Mouse (Mus musculus): ENCODE results near the gene Eif4g3.
"Not testable (repeated sequence)": the region's sequence is repeated elsewhere in the genome, so short reads cannot be mapped to it uniquely, and the experiment has no call there.

The Eif4g3 gene

GRCm38 (mm10) chr4:138023403-138024100, 30.7 kb downstream of the Eif4g3 start:
- DNase-seq (ENCODE audit: low spot score) = no peak

GRCm38 (mm10) chr4:138029168-138029567, 36.3 kb downstream of the Eif4g3 start:
- DNase-seq (ENCODE audit: low spot score) = no peak

GRCm38 (mm10) chr4:138031828-138032227, 39.0 kb downstream of the Eif4g3 start:
- DNase-seq (ENCODE audit: low spot score) = no peak

- no peak for DNase-seq (ENCODE audit: low spot score)
Observed at GRCm38 (mm10) chr4:138033871-138034270, 41.0 kb downstream of the Eif4g3 start.

- DNase-seq (ENCODE audit: low spot score) = no peak
Observed at GRCm38 (mm10) chr4:138035435-138036120, 42.8 kb downstream of the Eif4g3 start.

GRCm38 (mm10) chr4:138037110-138037509, 44.3 kb downstream of the Eif4g3 start:
- no peak for DNase-seq (ENCODE audit: low spot score)

- DNase-seq (ENCODE audit: low spot score) = no peak
Observed at GRCm38 (mm10) chr4:138037896-138038295, 45.1 kb downstream of the Eif4g3 start.

- no peak for DNase-seq (ENCODE audit: low spot score)
Observed at GRCm38 (mm10) chr4:138038365-138039274, 45.8 kb downstream of the Eif4g3 start.

- no peak for DNase-seq (ENCODE audit: low spot score)
Observed at GRCm38 (mm10) chr4:138039275-138039651, 46.4 kb downstream of the Eif4g3 start.

GRCm38 (mm10) chr4:138040589-138040988, 47.8 kb downstream of the Eif4g3 start:
- DNase-seq (ENCODE audit: low spot score) = no peak

- no peak for DNase-seq (ENCODE audit: low spot score)
Observed at GRCm38 (mm10) chr4:138041566-138042256, 48.9 kb downstream of the Eif4g3 start.

GRCm38 (mm10) chr4:138042257-138042589, 49.4 kb downstream of the Eif4g3 start:
- no peak for DNase-seq (ENCODE audit: low spot score)

GRCm38 (mm10) chr4:138042625-138043024, 49.8 kb downstream of the Eif4g3 start:
- no peak for DNase-seq (ENCODE audit: low spot score)

GRCm38 (mm10) chr4:138044841-138045500, 52.1 kb downstream of the Eif4g3 start:
- no peak for DNase-seq (ENCODE audit: low spot score)

GRCm38 (mm10) chr4:138045809-138046208, 53.0 kb downstream of the Eif4g3 start:
- no peak for DNase-seq (ENCODE audit: low spot score)

- no peak for DNase-seq (ENCODE audit: low spot score)
Observed at GRCm38 (mm10) chr4:138046371-138046770, 53.5 kb downstream of the Eif4g3 start.

GRCm38 (mm10) chr4:138049547-138049946, 56.7 kb downstream of the Eif4g3 start:
- DNase-seq (ENCODE audit: low spot score) = no peak

GRCm38 (mm10) chr4:138051488-138051887, 58.7 kb downstream of the Eif4g3 start:
- DNase-seq (ENCODE audit: low spot score) = no peak

- DNase-seq (ENCODE audit: low spot score) = no peak
Observed at GRCm38 (mm10) chr4:138056658-138057057, 63.8 kb downstream of the Eif4g3 start.

GRCm38 (mm10) chr4:138057196-138057754, 64.5 kb downstream of the Eif4g3 start:
- not testable (repeated sequence) for DNase-seq (ENCODE audit: low spot score)

- DNase-seq (ENCODE audit: low spot score) = no peak
Observed at GRCm38 (mm10) chr4:138061161-138061560, 68.3 kb downstream of the Eif4g3 start.
